Mouse (Mus musculus) lung, adult 18-20 months (tissue): ENCODE results near the gene Gm12355.

ENCODE experiments used
- DNase-seq, 2 experiments: peaks; one replicate each; pipeline ENCODE4 v3.0.0; 2022; ENCODE audit warnings: mixed read lengths in 2 of 2

Gene Gm12355

GRCm38 (mm10) chr11:98602090-98602690 lies 23.3 kb downstream of the Gm12355 start:
- peak in 1 of 2 experiments; percentile 38 for DNase-seq

GRCm38 (mm10) chr11:98599291-98599690 lies 26.2 kb downstream of the Gm12355 start:
- DNase-seq = no peak

GRCm38 (mm10) chr11:98598851-98599290 lies 26.6 kb downstream of the Gm12355 start:
- peak; percentile 30 to 39 for DNase-seq

GRCm38 (mm10) chr11:98597991-98598390 lies 27.5 kb downstream of the Gm12355 start, which contains the start of gene Lrrc3c:
Lrrc3c (plus strand) TSS chr11:98598291.
- DNase-seq = peak in 1 of 2 experiments; percentile 29

GRCm38 (mm10) chr11:98597363-98597762 lies 28.1 kb downstream of the Gm12355 start:
- peak; percentile 44 to 58 for DNase-seq

GRCm38 (mm10) chr11:98595955-98596354 lies 29.5 kb downstream of the Gm12355 start:
- no peak for DNase-seq

GRCm38 (mm10) chr11:98595473-98595872 lies 30.0 kb downstream of the Gm12355 start:
- DNase-seq = no peak

GRCm38 (mm10) chr11:98595021-98595420 lies 30.4 kb downstream of the Gm12355 start:
- no peak for DNase-seq

GRCm38 (mm10) chr11:98590548-98591445 lies 34.7 kb downstream of the Gm12355 start:
- no peak for DNase-seq

GRCm38 (mm10) chr11:98589306-98589705 lies 36.2 kb downstream of the Gm12355 start:
- no peak for DNase-seq

- DNase-seq = peak in 1 of 2 experiments; percentile 24
These were observed 36.6 kb downstream of the Gm12355 start for GRCm38 (mm10) chr11:98588833-98589281.

- DNase-seq = peak; percentile 92 to 95
These were observed 37.5 kb downstream of the Gm12355 start for GRCm38 (mm10) chr11:98587684-98588546.

- DNase-seq = peak; percentile 98
These were observed 38.4 kb downstream of the Gm12355 start, which contains the start of gene Ormdl3 for GRCm38 (mm10) chr11:98586892-98587563. Ormdl3 (minus strand) TSS chr11:98587368.

GRCm38 (mm10) chr11:98586087-98586891 lies 39.2 kb downstream of the Gm12355 start:
- DNase-seq = no peak

- DNase-seq = no peak
These were observed 40.8 kb downstream of the Gm12355 start for GRCm38 (mm10) chr11:98584629-98585177.

- no peak for DNase-seq
These were observed 41.3 kb downstream of the Gm12355 start for GRCm38 (mm10) chr11:98584146-98584545.

- DNase-seq = no peak
These were observed 41.9 kb downstream of the Gm12355 start for GRCm38 (mm10) chr11:98583571-98583970.

- DNase-seq = no peak
These were observed 42.3 kb downstream of the Gm12355 start for GRCm38 (mm10) chr11:98583265-98583552.

GRCm38 (mm10) chr11:98582551-98583264 lies 42.8 kb downstream of the Gm12355 start:
- no peak for DNase-seq

GRCm38 (mm10) chr11:98582030-98582388 lies 43.5 kb downstream of the Gm12355 start:
- DNase-seq = no peak
